Mouse (Mus musculus): ENCODE measurements around the gene Bhlha15. TPM values are rescaled to one million over a fixed set of nuclear protein-coding genes. Genes with fewer than 3 reads are reported as not detected.

Gene Bhlha15
- total and polyA plus RNA-seq, 3 experiments, result 4.1 to 4.3 TPM; not detected in 1

DNA sequence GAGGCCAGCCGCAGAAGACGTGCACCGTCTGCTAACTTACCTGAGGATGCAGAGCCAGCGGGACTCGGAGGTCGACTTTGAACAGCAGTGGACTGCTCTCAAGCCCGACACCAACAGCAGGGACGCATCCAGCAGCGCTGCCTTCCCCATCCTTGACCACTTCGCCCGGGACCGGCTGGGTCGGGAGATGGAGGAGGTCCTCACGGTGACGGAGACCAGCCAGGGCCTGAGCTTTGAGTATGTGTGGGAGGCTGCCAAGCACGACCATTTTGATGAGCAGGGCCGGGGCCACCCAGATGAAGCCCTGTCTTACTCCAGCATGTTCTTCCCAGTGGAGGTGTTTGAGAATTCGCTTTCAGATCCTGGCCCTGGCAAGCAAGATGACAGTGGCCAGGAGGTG, 16.4 kb upstream of the Bhlha15 start:
- H3K27me3 ChIP-seq (ENCODE audit: control insufficient read depth in 1 of 2, insufficient read depth in 2 of 2, low read length in 2 of 2), result no peaks in the 10 kb centered on the region
- H3K36me3 ChIP-seq (ENCODE audit: control insufficient read depth in 1 of 2, insufficient read depth in 2 of 2, low read length in 2 of 2), result peaks cover 0 to 3% of the 10 kb centered on the region in 2 experiments; a peak in 2 of 4 replicates
- no peaks in the 10 kb centered on the region for H3K79me2 ChIP-seq (ENCODE audit: control insufficient read depth, insufficient read depth, low read length, poor library complexity)

DNA sequence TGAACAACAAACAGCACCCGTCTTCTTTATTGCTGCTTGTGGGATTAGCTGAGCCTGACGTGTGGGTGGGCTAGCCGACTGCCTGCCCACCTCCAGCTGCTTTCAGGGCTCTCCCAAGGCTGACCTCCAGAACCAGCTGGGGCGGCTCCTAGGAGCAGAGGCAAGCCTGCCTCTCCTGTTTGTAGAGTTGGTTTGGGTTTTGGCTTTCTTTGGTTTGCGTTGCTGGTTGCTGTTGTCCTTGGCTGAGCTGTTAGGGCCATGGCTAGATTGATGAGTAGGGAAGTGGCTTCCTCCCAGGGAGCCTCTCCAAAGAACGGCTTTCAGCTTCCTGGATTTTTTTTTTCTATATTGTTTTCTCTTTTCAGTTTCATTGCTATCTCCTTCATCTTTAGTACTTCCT, 11.9 kb upstream of the Bhlha15 start:
- no peak for DNase-seq (ENCODE audit: low read depth, low spot score)
- Histone ChIP-seq H3K4me1 (ENCODE audit: control insufficient read depth in 1 of 2, insufficient read depth in 2 of 2, low read length in 2 of 2) (peaks cover 0 to 10% of the 10 kb centered on the region in 2 experiments; a peak in 2 of 4 replicates), H3K9ac (ENCODE audit: control insufficient read depth, low read depth, low read length, poor library complexity, severe bottlenecking) (no peak overlapping the region), H3K27ac (ENCODE audit: control insufficient read depth, low read depth, low read length) (no peak overlapping the region), H3K27me3 (ENCODE audit: control insufficient read depth in 1 of 2, insufficient read depth in 2 of 2, low read length in 2 of 2) (no peaks in the 10 kb centered on the region), H3K79me2 (ENCODE audit: control insufficient read depth, insufficient read depth, low read length, poor library complexity) (peaks cover 1% of the 10 kb centered on the region; the same call in 1 of the 2 replicates), H3K9me3 (replicated peaks; ENCODE audit: insufficient read depth, low read length) (no peaks in the 10 kb centered on the region), H3K36me3 (ENCODE audit: control insufficient read depth in 1 of 2, insufficient read depth in 2 of 2, low read length in 2 of 2) (peaks cover 0 to 4% of the 10 kb centered on the region in 2 experiments; a peak in 3 of 4 replicates), H3K4me3 (ENCODE audit: control insufficient read depth in 1 of 2, insufficient read depth in 1 of 2, low read depth in 2 of 2, low read length in 2 of 2) (no peak overlapping the region)
- TF ChIP-seq USF2 (IDR thresholded peaks at IDR 0.05; ENCODE audit: borderline replicate concordance in 1 of 2, insufficient read depth in 1 of 2, low read depth in 1 of 2, low read length in 2 of 2) (no peak), ZNF384 (IDR thresholded peaks at IDR 0.05; ENCODE audit: low read depth, low read length) (peak; percentile 59)

More for the DNA sequence above, 16.4 kb upstream of the Bhlha15 start:
- Histone ChIP-seq H3K9ac (ENCODE audit: control insufficient read depth, low read depth, low read length, poor library complexity, severe bottlenecking) (no peak overlapping the region), H3K4me1 (ENCODE audit: control insufficient read depth in 1 of 2, insufficient read depth in 2 of 2, low read length in 2 of 2) (peaks cover 0 to 6% of the 10 kb centered on the region in 2 experiments; a peak in 1 of 4 replicates), H3K4me3 (ENCODE audit: control insufficient read depth in 1 of 2, insufficient read depth in 1 of 2, low read depth in 2 of 2, low read length in 2 of 2) (no peak overlapping the region), H3K27ac (ENCODE audit: control insufficient read depth, low read depth, low read length) (no peak overlapping the region), H3K9me3 (replicated peaks; ENCODE audit: insufficient read depth, low read length) (no peaks in the 10 kb centered on the region)
- no peak for DNase-seq (ENCODE audit: low read depth, low spot score)
- TF ChIP-seq BHLHE40 (IDR thresholded peaks at IDR 0.05; ENCODE audit: borderline replicate concordance, low read depth, low read length) (no peak), USF1 (IDR thresholded peaks at IDR 0.05; ENCODE audit: low read depth, low read length) (no peak), MAX (IDR thresholded peaks at IDR 0.05; ENCODE audit: low read length) (no peak), CTCF (IDR thresholded peaks at IDR 0.05 in 2 of 3, conservative IDR thresholded peaks at IDR 0.05 in 1 of 3; ENCODE audit: control insufficient read depth in 1 of 3, insufficient read depth in 1 of 3, low read depth in 2 of 3, low read length in 3 of 3, poor library complexity in 1 of 3, severe bottlenecking in 1 of 3) (no peak), MAZ (IDR thresholded peaks at IDR 0.05; ENCODE audit: low read depth, low read length) (no peak), POLR2AphosphoS2 (IDR thresholded peaks at IDR 0.05; ENCODE audit: low read length) (no peak), MYC (IDR thresholded peaks at IDR 0.05; ENCODE audit: low read depth, low read length) (no peak), MAFK (IDR thresholded peaks at IDR 0.05; ENCODE audit: borderline replicate concordance, low read depth, low read length) (no peak), ZC3H11A (IDR thresholded peaks at IDR 0.05; ENCODE audit: low read depth, low read length) (no peak), JUND (IDR thresholded peaks at IDR 0.05; ENCODE audit: low read depth, low read length) (no peak), CHD1 (IDR thresholded peaks at IDR 0.05; ENCODE audit: low read depth, low read length) (no peak), NRF1 (IDR thresholded peaks at IDR 0.05; ENCODE audit: insufficient read depth, low read depth, low read length, poor library complexity, severe bottlenecking) (no peak), MXI1 (IDR thresholded peaks at IDR 0.05; ENCODE audit: low read depth, low read length) (no peak), MYB (IDR thresholded peaks at IDR 0.05; ENCODE audit: low read depth, low read length) (no peak), TAL1 (IDR thresholded peaks at IDR 0.05; ENCODE audit: low read length) (no peak)

Data from MEL (cell line).